20 mouse cellular contexts compared by ENCODE assay signal in genomic region chr7:56121425-56121824, GRCm38 (mm10).
DNase-seq lines count a peak whose midpoint lies in the region; ATAC-seq and TF ChIP-seq lines count a peak whose summit lies in the region.
"Had no signal": no experiment of that assay in that cellular context is flagged by ENCODE, and none has a peak within 500 bp of the region (broad histone marks: within the 10 kb centered on the region; RNA-seq: fewer than 3 reads in every experiment).

No protein-coding gene starts in this region.

- TF ChIP-seq EP300 in liver, postnatal 0 days (IDR thresholded peaks at IDR 0.05; ENCODE audit: low read depth): no peak

- no peak for TF ChIP-seq POLR2A in kidney, adult 2 months (IDR thresholded peaks at IDR 0.05; ENCODE audit: low read depth, low read length)

- H3K4me1 ChIP-seq in kidney, adult 2 months (ENCODE audit: control insufficient read depth, insufficient read depth, low read length): no peaks in the 10 kb centered on the region
- H3K4me1 ChIP-seq in kidney, embryonic 15.5 days: no peaks in the 10 kb centered on the region
- H3K4me1 ChIP-seq in liver, postnatal 0 days (ENCODE audit: insufficient read depth): no peaks in the 10 kb centered on the region
- no peaks in the 10 kb centered on the region for H3K4me1 ChIP-seq in liver, embryonic 12.5 days
- H3K4me1 ChIP-seq: embryonic facial prominence, embryonic 13.5 days; forebrain, embryonic 13.5 days; heart, embryonic 15.5 days had no signal

- H3K9ac ChIP-seq in kidney, embryonic 15.5 days: no peak overlapping the region
- no peak overlapping the region for H3K9ac ChIP-seq in liver, postnatal 0 days (replicated peaks)
- H3K9ac ChIP-seq in liver, embryonic 12.5 days: no peak overlapping the region
- H3K9ac ChIP-seq: embryonic facial prominence, embryonic 13.5 days; forebrain, embryonic 13.5 days; forebrain, postnatal 0 days; heart, embryonic 15.5 days had no signal

- 65% methylated on average over 5 of the region's 5 CpGs for WGBS in kidney, adult 2 months
- 92% methylated on average over 5 of the region's 5 CpGs for WGBS in kidney, embryonic 15.5 days
- 82% methylated on average over 5 of the region's 5 CpGs for WGBS in liver, postnatal 0 days (ENCODE audit: insufficient replicate concordance)
- 89% methylated on average over 5 of the region's 5 CpGs for WGBS in liver, embryonic 12.5 days (ENCODE audit: insufficient replicate concordance)

- no peak overlapping the region for H3K27ac ChIP-seq in kidney, adult 2 months (ENCODE audit: insufficient read depth, low read depth, low read length)
- no peak overlapping the region for H3K27ac ChIP-seq in kidney, embryonic 15.5 days
- H3K27ac ChIP-seq in layer of hippocampus, adult 2 months: peak overlapping the region; percentile 83
- H3K27ac ChIP-seq in liver, postnatal 0 days (ENCODE audit: low read depth): no peak overlapping the region
- H3K27ac ChIP-seq in liver, embryonic 12.5 days: no peak overlapping the region
- H3K27ac ChIP-seq: embryonic facial prominence, embryonic 13.5 days; forebrain, embryonic 13.5 days; heart, adult 2 months; heart, embryonic 15.5 days had no signal

- TF ChIP-seq CTCF in kidney, adult 2 months (conservative IDR thresholded peaks at IDR 0.05; ENCODE audit: insufficient read depth, insufficient read length, low read depth, low read length): no peak
- no peak for TF ChIP-seq CTCF in layer of hippocampus, adult 2 months (conservative IDR thresholded peaks at IDR 0.05)
- no peak for TF ChIP-seq CTCF in liver, postnatal 0 days (IDR thresholded peaks at IDR 0.05; ENCODE audit: low read depth)

- H3K4me3 ChIP-seq in kidney, adult 2 months (ENCODE audit: insufficient read depth, low read depth, low read length): no peak overlapping the region
- no peak overlapping the region for H3K4me3 ChIP-seq in kidney, embryonic 15.5 days (replicated peaks)
- H3K4me3 ChIP-seq in layer of hippocampus, adult 2 months: no peak overlapping the region
- no peak overlapping the region for H3K4me3 ChIP-seq in liver, postnatal 0 days (ENCODE audit: low read depth, low read length)
- no peak overlapping the region for H3K4me3 ChIP-seq in liver, embryonic 12.5 days
- H3K4me3 ChIP-seq: embryonic facial prominence, embryonic 13.5 days; forebrain, embryonic 13.5 days; heart, adult 2 months; heart, embryonic 15.5 days had no signal

- H3K27me3 ChIP-seq in kidney, adult 2 months (replicated peaks; ENCODE audit: control insufficient read depth, insufficient read depth, low read length): no peaks in the 10 kb centered on the region
- H3K27me3 ChIP-seq in kidney, embryonic 15.5 days: no peaks in the 10 kb centered on the region
- no peaks in the 10 kb centered on the region for H3K27me3 ChIP-seq in liver, postnatal 0 days (ENCODE audit: insufficient read depth, low read length)
- H3K27me3 ChIP-seq in liver, embryonic 12.5 days (replicated peaks): no peaks in the 10 kb centered on the region
- H3K27me3 ChIP-seq: CH12.LX; embryonic facial prominence, embryonic 13.5 days; forebrain, embryonic 13.5 days; heart, embryonic 15.5 days had no signal

- peaks cover 2% of the 10 kb centered on the region for H3K36me3 ChIP-seq in kidney, adult 2 months (ENCODE audit: control insufficient read depth, insufficient read depth, low read length)
- peaks cover 40% of the 10 kb centered on the region for H3K36me3 ChIP-seq in kidney, embryonic 15.5 days
- peaks cover 21% of the 10 kb centered on the region for H3K36me3 ChIP-seq in liver, postnatal 0 days (replicated peaks; ENCODE audit: insufficient read depth, low read length)
- peaks cover 47% of the 10 kb centered on the region for H3K36me3 ChIP-seq in liver, embryonic 12.5 days

- H3K4me2 ChIP-seq in kidney, embryonic 15.5 days: no peak overlapping the region
- H3K4me2 ChIP-seq in liver, postnatal 0 days (ENCODE audit: low read depth, low read length): no peak overlapping the region
- H3K4me2 ChIP-seq in liver, embryonic 12.5 days: no peak overlapping the region
- H3K4me2 ChIP-seq: embryonic facial prominence, embryonic 13.5 days; forebrain, embryonic 13.5 days; heart, embryonic 11.5 days; heart, embryonic 15.5 days had no signal

- no peaks in the 10 kb centered on the region for H3K9me3 ChIP-seq in kidney, embryonic 15.5 days (replicated peaks)
- H3K9me3 ChIP-seq in liver, postnatal 0 days (ENCODE audit: low read length): no peaks in the 10 kb centered on the region
- H3K9me3 ChIP-seq in liver, embryonic 12.5 days (replicated peaks): no peaks in the 10 kb centered on the region
- H3K9me3 ChIP-seq: embryonic facial prominence, embryonic 13.5 days; forebrain, embryonic 13.5 days; heart, embryonic 15.5 days had no signal

- ATAC-seq in kidney, embryonic 15.5 days (replicated peaks; ENCODE audit: low FRiP score): no peak
- peak; percentile 64 for ATAC-seq in liver, postnatal 0 days
- no peak for ATAC-seq in liver, embryonic 12.5 days
- ATAC-seq: forebrain, embryonic 13.5 days had no signal

- peak; percentile 51 for DNase-seq in kidney, adult 2 months
- DNase-seq in layer of hippocampus, adult 2 months (ENCODE audit: low spot score in 2 of 2): no peak
- no peak for DNase-seq in layer of hippocampus, postnatal 25 days (ENCODE audit: extremely low spot score in 1 of 2, low spot score in 1 of 2)
- peak; percentile 32 for DNase-seq in liver, postnatal 0 days
- DNase-seq: adrenal gland, adult 2 months; adrenal gland, postnatal 25 days; cerebellum, adult 18-20 months; cerebellum, adult 9-11 months; cerebellum, postnatal 36 days; forebrain, postnatal 0 days; gastrocnemius, postnatal 14 days; heart, adult 2 months; heart, postnatal 14 days had no signal

Comparison
In these comparisons a context has a peak if more than half of its experiments do, and no peak if none do; other contexts are left out.
1. DNase-seq: peak in kidney, adult 2 months (single experiment) and liver, postnatal 0 days (single experiment); none in layer of hippocampus, adult 2 months (0 of 2) and layer of hippocampus, postnatal 25 days (0 of 2).